Mouse (Mus musculus) urinary bladder, postnatal 10 days (tissue): ENCODE data around the gene Kmt2b.

Experiments used
- DNase-seq: peaks from one replicate; pipeline ENCODE4 v3.0.0; 2022; ENCODE audit warnings: low spot score

The Kmt2b gene

GRCm38 (mm10) chr7:30534633-30535577 lies 53.6 kb downstream of the Kmt2b start, which contains the start of gene Arhgap33:
TSS of gene Arhgap33 (minus strand) at chr7:30535060.
- peak; percentile 77 for DNase-seq

GRCm38 (mm10) chr7:30533941-30534632 lies 54.4 kb downstream of the Kmt2b start:
- DNase-seq: no peak

- no peak for DNase-seq
Measured at GRCm38 (mm10) chr7:30532931-30533330, 55.6 kb downstream of the Kmt2b start.

GRCm38 (mm10) chr7:30531291-30531815 lies 57.2 kb downstream of the Kmt2b start:
- no peak for DNase-seq

DNA sequence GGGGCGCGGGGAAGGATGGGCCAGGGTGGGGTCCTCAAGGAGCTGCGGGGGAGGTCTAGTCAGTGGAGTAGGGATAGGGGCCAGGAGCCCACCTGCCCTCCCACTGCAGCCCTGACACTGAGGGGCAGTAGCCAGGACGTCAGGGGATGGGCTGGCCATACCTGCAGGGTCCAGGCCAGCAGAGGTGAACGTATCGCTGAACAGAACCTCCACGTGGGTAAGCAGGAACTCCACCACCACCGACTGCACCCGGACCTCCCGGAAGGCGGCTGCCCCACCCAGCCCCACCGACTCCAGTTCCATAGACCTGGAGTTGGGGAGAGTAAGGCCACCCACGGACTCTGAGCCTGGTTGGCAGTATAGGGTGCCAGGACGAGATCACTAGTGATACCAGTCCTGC lies 61.5 kb downstream of the Kmt2b start:
- no peak for DNase-seq

DNA sequence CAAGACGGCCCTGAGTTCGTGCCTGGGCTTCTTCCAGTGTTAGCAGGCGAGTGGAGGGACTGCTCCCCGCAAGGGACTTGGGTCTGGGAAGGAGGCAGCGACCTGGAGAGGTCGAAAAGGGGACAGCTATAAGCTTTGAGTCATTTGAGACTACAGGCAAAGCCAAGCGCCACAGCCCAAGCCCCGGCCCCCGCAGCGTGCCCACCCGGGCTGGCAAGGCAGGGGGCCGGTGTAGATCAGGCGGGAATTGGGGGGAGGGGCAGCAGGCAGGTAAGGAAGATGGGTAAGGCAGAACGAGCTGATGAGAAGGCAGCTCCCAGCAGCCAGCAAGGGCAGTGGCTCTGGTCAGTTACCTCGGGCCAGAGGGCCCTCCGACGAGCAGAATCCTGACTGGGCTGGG lies 62.1 kb downstream of the Kmt2b start:
- no peak for DNase-seq

- no peak for DNase-seq
Measured at GRCm38 (mm10) chr7:30525954-30526353, 62.6 kb downstream of the Kmt2b start.

- DNase-seq: no peak
Measured at GRCm38 (mm10) chr7:30524487-30524886, 64.0 kb downstream of the Kmt2b start.

GRCm38 (mm10) chr7:30522871-30523270 lies 65.7 kb downstream of the Kmt2b start:
- DNase-seq: no peak

GRCm38 (mm10) chr7:30520856-30521255 lies 67.7 kb downstream of the Kmt2b start:
- no peak for DNase-seq

DNA sequence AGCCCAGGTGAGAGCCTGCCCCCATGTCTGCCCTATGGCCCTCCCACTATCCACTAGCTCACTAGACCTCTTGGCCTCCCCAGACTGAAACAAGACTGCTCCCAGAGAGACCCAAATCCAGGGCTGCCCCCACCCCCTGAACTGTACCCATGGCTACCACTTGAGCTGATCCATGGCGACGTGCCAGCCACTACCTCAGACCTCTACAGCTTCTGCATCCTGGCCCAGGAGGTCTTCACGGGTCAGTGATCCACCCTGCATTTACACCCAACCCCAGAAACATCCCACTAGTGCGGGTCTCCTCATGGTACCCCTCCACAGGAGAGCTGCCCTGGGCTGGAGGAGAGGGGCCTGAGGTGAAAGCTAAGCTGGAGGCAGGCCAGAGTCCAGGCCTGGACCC lies 68.1 kb downstream of the Kmt2b start:
- no peak for DNase-seq
